Mouse (Mus musculus) adrenal gland, postnatal 4 days (tissue): Measurements from ENCODE around the gene Irf2bp2. TPM values are rescaled to one million over a fixed set of nuclear protein-coding genes. Genes with fewer than 3 reads are reported as not detected.
"Not testable (repeated sequence)": the region's sequence is repeated elsewhere in the genome, so short reads cannot be mapped to it uniquely, and the experiment has no call there.

ENCODE experiments used
- DNase-seq, 2 experiments: peaks; one replicate each; pipeline ENCODE4 v3.0.0; 2021 to 2022; ENCODE audit warnings: low spot score in 2 of 2, mixed read lengths in 2 of 2
- total RNA-seq, 2 experiments: library from RNA; stranded (reverse); gene quantifications; 2 replicates each; pipeline ENCODE4 v1.2.3; 2021

Irf2bp2 gene
- total RNA-seq, 2 experiments from 2014 or later = 115 to 119 TPM

DNA sequence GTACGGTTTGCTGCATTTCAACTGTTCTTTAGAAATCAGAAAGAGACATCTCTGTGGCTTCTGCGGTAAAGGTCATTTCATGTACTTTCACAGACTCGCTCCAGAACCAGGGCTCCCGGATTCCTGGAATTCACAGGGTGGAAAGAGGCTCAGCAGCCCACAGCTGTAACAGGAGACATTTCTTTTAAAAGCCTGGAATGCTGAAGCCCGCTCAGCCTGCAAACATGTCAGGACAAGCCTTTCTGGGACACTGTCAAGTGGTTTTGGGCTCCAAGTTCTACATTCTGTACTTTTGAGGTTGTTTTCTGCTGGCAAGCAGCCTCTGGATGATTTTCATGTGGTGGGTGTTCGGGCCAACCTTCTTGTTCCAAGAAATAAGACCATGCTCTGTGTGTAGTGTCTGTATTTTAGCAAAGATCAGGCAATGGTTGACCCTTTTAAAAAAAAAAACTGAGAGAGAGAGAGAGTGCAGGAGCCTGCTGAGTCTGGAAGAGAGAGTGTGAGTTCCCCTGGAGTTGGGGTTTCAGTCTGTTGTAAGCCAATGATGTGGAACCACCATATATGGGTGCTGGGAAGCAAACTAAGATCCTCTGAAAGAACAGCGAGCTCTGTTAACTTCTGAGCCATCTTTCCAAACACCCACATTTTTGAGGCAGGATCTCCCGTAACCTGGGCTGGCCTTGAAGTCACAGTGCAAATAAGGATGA, 9.6 kb upstream of the Irf2bp2 start:
- DNase-seq = no peak

DNA sequence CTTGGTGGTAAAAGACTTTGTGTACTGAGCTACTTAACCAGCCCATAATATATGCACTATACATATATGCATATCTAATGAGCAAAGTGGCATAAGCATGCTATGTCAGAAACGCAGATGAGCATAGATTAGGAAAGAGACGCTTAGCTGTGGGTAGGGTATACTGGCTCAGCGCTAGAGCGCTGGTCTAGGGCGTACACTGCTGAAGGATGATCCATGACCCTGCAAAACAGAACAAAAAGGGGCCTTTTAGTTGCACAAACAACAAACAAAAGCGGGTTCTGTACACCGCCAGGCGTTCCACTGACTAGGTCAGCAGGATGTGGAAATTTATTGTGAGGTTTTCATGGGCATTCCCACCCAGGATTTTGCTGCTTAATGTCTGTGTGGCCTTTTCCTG, 8.9 kb upstream of the Irf2bp2 start:
- DNase-seq = no peak

DNA sequence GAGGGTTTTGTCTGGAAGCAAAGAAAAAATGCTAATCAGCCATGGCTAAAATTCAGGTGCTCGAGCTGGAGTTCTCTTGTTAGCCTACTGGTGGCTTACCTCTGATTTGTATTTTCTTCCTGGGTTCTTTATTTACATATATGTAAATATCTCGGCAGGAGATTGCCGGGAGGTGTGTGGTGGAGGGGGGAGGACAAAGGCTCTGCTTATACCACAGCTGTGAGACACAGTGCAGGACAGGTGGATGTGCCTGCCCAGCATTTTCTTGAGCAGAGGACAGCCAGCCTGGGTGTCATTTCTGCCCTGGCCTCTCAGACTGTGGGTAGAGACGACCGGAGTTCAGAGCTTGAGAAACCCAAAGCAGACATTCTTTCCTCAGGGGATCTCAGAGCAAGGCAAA, 7.5 kb upstream of the Irf2bp2 start:
- no peak for DNase-seq

DNA sequence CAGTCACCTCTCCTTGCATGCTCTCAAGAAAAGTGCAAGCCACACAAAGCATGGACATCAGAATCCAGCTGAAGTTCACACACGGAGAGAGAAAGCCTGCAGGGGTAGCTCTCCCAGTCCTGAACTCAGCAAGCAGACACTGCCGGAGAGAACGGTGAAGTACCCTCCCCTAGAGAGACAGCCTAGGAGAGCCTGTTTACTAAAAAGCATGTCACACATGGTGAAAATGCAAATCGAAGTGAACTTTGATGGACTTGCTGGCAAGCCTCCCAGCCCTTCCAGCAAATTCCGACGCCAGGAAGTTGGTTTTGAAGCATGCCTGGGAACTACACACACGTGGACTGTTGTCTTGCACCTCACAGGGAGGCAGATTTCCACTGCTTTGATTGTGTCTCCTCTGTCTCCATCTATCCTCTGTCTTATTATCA, 7.0 kb upstream of the Irf2bp2 start:
- DNase-seq = no peak

DNA sequence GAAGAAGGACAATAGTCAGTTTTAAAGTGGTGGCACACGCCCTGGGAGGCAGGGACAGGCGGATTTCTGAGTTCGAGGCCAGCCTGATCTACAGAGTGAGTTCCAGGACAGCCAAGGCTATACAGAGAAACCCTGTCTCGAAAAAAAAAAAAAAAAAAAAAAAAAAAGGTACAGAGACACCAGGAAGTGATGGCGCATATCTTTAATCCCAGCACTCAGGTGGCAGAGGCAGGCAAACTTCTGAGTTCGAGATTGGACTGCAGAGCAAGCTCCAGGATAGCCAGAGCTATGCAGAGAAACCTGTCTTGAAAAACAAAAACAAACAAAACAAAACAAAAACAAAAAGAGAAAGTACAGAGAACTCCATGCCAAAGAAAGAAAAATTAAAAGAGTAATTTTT, 6.6 kb upstream of the Irf2bp2 start:
- DNase-seq = not testable (repeated sequence)

DNA sequence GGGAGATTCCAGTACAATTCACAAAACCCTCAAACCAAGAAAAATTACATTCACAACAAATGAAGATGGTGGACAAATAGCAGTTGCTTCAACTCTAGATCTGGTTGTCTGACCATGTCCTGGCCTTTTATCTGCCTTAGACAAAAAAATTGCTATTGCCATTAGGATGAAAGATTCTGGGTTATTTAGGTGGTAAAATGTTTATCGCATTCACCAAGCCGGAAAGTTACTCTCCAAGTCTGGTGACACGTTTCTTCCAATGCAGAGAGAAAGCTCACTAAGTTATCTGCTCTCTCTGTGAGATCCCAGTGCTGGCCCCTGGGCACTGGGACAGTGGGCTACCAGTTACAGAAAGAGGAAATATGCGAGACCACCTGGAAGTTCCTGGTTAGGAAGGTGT, 5.5 kb upstream of the Irf2bp2 start:
- DNase-seq = no peak

DNA sequence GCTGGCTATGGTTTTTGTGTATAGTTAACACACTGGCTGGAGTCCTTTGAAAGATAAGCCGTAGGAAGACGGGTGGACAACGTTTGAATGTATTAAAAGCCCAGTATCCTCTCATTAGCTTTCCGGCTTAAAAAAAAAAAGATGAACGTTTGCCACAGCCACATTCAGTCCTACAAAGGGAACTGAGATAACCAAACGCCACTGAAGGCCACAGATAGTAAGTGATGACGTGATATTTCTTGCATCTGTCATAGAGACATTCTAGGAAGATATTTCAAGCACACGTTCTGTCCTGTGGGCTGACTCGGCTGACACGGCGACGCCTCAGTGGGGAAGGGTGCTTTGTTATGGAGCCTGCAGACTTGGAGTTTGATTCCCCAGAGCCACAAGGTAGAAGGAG, 4.4 kb upstream of the Irf2bp2 start:
- no peak for DNase-seq

DNA sequence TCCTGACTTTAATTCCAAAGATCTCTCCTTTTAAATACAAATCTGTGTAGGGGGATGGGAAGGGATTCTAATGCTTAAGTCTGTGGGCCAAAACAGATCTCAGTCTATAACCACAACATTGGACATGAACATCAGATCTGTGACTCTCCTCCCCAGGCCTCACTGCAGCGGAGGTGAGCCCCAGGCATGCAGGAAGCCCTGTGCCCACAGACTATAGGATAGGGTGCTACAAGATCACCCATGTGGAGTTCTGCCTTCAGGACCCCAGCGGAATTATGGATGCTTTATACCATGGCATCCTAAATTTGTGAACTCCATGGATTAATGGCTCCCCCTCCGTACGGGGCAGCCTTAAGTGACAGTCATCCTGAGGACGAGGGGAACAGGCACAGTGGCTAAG, 2.9 kb upstream of the Irf2bp2 start:
- no peak for DNase-seq

DNA sequence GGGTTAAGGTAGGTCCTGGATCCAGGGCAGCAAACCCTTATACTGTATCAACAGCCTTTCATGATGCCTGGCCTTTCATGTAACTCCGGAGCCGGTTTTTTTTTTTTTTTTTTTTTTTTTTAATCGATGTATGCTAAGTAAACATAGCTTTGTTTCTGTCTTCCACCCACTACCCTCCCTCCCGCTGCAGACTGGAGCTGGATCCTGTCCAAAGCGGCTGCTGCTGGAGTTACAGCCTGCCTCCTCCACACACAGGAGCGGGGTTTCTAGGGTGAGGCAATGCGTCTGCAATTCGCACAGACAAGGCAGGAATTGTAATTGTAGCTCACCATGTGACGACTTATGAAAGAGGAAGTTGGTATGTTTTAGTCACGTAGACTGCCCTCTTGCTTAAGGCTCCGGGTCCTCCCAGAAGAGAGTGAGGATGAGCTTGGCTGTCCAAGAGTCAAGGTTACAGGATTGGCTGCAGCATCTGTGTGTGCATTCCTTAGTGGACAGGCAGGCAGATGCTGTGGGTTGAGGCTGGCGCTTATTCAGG, 2.4 kb upstream of the Irf2bp2 start:
- DNase-seq = peak; percentile 62 to 63

DNA sequence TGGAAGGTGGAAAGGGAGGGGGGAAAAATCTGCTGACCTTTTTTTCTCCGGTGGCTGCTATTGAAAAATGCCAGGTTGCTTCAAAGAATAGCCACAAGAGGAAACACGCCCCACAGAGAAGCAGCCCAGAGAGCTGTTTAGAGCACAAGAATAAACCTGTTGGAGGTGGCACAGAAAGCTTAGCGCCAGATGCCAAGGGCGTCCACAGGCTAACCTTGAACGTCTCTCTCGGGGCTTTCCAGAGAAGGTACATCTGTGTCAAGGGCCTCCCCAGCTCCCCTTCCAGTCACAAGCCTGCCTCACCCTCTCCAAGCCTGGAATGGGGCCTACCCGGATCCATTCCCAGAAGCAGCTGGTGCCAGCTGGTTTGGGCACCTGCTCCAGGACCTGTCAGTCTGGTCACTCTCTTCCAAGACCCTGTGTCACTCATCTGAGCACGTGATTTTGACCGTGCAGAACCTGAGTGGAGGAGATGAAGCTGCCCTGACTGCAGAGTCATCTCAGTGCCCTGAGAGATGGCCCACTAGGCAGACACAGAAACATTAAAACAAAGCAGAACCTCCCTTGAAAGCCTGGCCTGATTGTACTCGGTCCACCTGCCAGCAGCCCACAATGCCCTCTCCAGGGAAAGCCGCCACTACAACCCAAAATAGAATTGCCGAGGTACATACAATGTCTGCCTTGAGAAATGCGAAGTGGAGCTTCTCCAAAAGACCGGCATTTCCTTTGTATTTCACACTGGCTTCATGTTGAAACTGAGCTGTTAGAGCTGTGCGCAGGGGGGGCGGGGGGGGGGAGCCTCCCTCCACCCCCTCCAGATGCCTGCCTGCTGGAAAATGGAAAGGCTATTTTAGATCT, 1.6 kb upstream of the Irf2bp2 start:
- DNase-seq = peak in 1 of 2 experiments; percentile 34

DNA sequence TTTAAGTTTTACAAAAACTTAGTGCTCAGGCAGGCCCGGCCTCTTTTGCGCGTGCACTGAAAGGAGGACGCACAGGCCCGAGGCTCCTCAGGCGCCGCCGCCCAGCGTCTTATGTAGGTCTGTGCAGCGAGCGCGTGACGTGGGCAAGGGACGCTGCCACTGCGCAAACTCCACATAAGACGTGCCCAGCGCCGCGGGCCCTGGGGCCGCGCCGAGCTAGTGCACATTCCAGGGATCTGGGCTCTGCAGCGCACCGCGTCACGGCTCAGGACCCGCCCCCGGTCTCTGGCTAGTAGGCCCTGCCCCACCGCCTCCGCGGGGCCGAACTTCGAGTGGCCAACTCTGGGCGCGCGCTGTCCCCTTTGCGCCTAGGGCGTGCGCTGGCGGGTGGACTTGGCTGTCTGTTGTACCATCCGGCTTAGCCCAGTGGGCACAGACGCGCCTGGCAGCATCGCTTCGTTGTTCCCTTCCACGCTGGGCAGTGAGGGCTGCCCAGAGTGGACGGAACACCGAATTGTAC, 755 bp upstream of the Irf2bp2 start:
- peak; percentile 91 to 92 for DNase-seq

DNA sequence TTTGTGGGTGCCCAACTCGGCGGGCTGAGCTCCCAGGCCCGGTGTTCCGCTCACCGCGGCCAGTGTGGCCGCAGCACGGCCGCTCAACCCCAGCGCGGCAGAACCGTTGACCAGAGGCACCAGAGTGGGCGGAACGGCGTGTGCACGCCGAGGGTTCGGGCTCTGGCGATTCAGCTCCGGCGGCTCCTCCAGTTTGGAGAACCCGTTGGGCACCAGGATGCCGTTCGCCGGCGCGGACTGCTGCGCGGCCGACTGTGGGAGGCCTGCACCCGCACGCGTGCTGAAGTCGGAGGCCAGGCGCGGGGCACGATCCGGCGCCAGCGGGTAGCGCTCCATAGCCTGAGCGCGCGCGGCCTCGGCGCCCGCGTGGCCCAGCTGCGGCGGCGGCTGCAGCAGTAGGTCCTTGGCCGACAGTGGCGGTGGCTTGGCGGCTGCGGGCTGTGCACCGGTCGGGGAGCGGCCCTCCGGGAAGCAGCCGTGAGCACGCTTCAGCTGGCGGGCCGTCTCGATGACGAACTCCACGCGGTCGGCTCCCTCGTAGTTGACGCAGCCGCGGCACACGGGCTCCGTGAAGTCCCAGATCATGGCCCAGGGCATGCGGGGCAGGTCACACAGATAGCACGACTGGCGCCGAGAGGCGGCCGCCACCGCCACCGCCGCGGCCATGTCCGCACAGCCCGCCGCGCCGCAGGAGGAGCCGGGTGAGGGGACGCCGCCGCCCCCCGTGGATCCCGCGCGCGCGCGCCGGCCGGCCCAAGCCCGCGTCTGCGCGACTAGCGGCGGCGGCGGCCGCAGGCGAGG, 815 bp downstream of the Irf2bp2 start:
- DNase-seq = no peak

DNA sequence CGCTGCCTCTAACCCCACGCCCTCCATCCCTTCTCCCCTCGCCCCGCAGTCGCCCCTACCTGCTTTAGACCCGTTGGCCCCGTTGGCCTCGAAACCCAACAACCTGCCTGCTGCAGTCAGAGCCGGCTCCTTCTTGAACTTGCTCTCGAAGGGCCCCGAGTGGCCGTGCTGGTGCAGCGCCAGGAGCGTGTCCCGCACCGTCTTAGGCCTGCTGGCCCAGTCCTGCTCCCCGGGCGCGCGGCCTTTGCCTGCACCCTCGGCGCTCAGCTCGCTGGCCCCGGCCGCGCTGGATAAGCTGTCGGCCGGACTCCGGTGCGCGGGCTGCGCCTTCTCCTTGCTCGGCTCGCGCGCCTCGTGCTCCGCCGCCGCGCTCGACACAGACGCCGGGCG, 1.4 kb downstream of the Irf2bp2 start:
- DNase-seq = peak in 1 of 2 experiments; percentile 28

DNA sequence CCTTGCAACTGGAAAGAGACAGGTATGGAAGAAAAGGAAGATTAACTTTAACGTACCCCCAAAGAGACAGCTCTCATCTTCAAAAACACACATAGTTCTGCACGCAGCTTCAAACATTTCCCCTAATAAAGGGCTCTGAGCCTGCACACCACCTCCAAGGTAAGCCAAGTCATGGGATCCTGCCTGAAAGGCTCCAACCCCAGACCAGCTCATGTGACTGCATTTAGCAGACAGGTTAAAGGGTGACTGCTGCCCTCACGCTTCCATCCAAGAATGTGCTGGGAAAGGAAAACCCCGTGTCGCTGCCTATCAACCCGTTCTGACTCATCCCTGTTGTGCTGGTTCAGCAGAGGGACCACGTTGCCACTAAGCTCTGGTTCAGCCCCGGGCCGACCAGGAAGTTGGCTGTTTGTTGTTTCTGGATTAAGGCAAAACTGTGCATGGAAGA, 1.9 kb downstream of the Irf2bp2 start:
- peak in 1 of 2 experiments; percentile 32 for DNase-seq

DNA sequence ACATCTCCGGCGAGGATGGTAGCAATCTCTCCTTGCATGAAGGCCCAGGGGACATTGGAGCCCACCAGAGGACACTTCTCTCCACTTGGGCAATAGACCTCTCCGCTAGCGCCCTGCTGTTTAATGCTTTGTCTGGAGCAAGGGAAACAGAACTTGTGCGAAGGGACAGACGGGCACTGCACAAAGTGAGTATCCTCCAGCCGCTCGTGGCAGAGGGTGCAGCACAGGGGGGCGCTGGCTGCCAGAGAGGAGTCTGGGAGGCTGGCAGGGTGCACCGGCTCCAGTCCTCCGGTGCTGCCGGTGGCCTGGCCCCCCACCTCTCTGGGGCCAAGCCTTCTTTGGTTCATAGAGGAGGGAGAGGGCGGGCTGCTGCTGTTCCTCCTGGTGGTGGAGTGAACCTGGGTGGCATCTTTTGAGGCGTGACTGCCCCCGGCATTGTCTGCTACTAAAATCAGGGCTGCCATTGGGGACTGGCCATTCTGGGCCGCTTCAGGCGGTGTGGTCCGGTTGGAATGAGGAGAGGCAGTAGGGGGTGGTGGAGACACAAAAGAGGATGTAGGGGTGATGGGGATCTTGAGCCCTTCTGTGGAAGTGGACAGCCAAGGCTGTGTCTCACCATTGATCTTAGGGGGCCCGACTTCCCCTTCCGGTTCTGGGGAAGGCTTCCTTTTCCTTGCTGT, 2.5 kb downstream of the Irf2bp2 start:
- peak in 1 of 2 experiments; percentile 15 for DNase-seq

DNA sequence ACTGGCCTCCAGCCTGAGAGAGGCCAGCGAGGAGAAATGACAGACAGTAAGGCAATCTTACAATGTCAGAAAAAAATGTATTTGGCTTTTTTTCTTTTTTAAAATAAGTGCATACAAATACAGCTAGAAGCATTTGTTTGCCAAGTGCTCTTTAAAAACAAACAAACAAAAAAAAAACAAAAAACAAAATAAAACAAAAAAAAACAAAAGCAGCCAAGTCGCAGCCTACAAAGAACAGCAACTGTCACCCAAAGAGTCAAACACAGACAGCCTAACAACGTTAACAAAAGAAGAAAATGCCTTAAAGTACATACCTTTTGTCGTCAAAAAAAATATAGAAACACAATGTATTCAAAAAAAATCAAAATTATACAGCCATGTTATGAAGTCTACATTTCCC, 3.2 kb downstream of the Irf2bp2 start:
- DNase-seq = no peak

DNA sequence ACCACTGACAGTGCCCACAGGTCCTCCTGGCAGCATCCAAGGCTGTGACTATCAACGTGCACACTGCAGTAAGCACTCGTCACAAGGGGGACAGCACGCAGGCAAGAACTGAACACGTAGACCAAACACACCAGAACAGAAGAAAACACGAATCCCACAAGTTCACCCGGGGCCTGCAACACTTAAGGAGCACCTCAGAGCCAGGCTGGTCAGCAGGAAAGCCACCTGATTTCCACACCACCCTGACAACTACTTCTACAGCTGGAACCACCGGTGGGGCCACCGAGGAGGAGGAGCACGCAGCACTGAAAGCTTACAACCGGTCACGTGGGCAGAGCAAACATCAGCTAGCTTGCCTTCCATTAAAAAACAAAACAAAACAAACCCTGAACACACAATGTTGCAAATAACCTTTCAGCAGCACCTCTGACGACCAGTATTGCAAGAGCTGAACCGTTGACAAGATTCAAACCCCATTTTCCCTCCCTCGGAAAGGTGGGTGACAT, 3.7 kb downstream of the Irf2bp2 start:
- DNase-seq = peak in 1 of 2 experiments; percentile 21

DNA sequence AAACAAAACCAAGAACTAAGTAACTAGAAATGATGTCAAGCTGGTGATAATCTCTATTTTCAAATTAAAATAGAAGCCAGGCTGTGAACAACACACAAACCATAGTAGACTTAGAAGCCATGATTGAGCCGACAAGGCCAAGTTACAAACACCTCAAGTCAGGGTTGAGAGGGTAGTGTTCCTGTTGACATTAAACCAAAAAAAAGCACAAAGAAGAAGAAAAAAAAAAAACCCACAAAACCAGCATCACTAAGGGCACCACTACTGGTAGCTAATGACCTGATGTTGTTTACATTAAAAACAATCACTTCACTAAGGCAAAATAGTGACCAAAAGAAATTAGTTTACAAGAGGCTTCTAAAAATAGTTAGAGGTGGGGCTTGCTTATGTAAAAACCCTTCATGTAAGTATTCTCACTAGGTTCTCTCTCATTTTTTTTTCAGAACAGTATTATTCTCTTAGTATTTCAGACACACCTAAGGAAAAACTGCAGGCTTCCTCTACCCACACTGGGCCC, 4.2 kb downstream of the Irf2bp2 start:
- DNase-seq = no peak

DNA sequence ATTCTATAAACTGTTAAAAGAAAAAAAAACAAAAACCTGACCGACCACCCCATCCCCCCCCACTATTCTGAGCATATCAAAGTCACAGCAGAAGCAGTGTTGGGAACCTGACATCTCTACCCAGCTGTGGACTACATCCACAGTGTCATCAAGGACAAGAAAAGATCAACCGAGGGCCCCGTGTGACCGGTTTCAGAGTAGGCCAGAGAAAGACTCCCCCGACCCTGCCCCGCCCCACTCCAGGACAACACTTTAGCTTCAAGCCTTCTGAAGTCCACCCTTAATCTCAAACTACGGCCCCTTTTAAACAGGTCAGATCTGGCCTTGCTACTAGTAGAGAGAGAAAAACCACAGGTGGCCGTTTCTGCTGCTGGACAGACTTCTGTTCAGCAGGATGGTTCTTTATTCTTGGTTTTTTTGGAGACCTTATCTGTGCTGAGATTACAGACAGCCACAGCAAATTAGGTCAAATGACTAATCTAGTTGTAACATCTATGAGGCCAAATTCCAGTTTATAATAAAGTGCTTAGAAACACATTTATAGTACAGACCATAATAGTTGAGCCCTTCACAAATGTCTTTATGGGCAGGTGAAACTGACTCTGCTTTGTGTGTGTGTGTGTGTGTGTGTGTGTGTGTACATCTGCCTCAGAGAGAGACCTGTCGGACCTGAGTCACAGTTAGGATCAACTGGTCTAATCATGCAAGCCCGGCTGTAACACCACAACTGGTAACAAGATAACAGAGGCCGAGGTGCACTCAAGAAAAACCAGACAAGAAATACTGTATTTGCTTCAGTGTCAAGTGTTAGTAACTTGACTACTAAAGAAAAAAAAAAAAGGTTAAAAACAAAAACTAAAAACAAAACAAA, 4.9 kb downstream of the Irf2bp2 start:
- DNase-seq = no peak
